Mouse (Mus musculus): ENCODE measurements around the gene Optn. TPM values are rescaled to one million over a fixed set of nuclear protein-coding genes. Genes with fewer than 3 reads are reported as not detected.

Gene Optn
- polyA plus RNA-seq, 1 experiment from 2014 or later, result 3.2 TPM

DNA sequence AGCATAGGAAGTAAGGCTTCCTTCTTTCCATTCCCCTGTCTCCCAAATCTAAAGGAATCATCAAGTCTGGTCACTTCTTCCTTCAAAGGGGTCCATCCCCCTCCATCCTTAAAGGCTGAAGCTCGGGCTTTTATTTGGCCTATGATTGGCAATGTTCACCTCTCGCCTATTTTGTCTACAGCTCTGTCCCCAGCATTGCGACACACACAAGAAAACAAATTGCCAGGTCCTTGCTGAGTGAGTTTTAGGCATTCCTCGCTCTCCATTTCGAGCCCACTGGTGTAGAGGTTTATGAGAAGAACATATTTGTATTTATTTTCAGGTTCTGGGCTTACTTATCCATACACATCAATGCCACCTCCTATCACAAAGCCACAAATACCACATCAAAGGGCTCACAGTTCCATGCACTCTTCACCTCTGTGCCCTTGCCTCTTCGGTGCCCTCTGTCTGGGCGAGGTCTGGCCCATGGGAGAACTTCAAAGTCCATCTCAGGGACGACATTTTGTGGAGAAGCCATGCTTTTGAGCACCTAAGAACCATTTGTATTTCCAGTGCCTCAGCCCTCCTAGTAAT is 2.6 kb downstream of the Optn start:
- peak; percentile 13 for DNase-seq (ENCODE audit: low spot score)

DNA sequence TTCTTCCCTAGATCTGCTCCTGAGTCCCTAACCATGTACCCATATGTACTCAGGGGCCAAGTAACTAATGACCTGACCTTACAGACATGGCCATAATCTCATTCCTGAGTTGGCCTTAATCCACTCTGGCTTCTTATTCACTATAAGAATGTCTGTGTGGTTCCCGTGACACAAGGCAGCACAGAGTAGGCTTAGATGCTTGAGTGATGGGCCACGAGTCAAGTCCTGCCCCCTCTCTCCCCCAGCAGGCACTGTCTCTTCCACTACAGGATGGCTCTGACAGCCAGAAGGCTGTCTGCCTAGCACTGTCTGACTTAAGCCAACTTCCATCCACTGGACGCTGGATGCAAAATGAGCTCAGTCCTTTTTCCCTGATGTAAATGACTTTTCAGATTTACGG is 3.9 kb downstream of the Optn start:
- DNase-seq (ENCODE audit: low spot score), result no peak

DNA sequence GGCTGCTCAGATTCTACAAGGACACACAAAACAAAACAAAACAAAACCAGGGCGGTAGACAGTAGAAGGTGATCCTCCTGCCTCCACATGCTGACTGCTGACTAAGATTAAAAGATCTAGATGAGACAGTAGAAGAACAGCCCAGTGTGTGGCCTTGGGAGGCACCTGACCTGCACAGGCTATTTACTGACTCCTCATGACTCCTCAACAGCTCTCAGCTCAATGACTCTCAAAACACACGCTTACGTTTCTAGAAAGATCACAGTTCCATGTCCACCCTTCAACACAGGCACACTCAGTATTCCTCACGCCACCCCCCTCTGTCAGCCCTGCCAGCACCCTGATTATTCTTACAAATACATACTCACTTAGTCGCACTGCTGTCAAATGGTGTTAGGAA is 5.4 kb downstream of the Optn start:
- DNase-seq (ENCODE audit: low spot score), result no peak

DNA sequence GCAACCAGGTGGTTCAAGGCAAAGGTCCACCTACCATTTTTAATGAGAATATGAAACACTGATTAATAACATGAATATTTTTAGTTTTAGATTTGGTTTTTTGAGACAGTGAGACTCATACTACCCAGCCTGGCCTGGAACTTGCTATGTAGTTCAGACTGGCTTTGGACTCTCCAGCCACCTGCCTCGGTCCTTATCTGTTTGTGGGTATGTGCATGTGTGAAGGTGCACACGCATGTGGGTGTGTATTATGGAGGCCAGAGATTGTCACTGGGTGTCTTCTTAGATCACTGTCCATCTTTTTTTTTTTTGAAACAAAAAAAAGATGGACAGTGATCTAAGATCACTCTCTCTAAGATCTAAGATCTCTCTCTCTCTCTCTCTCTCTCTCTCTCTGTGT is 13.3 kb downstream of the Optn start:
- no peak for DNase-seq (ENCODE audit: low spot score)

DNA sequence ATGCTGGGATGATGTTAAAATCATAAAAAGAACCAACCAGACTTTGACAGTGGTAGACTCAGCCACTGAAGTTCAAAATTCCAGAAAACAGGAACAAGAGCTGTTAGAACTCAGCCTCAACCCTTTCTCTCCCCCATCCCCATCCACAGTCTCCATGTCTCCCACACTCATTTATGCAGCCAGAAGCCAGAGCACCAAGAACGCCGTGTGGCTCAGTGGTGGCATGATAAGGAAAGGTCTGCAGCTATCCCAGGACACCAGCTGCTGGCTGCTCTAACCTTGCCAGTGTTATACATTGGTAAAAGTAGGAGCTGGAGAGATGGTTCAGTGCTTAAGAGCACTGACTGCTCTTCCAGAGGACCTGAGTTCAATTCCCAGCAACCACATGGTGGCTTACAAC is 16.8 kb downstream of the Optn start:
- DNase-seq (ENCODE audit: low spot score), result no peak

DNA sequence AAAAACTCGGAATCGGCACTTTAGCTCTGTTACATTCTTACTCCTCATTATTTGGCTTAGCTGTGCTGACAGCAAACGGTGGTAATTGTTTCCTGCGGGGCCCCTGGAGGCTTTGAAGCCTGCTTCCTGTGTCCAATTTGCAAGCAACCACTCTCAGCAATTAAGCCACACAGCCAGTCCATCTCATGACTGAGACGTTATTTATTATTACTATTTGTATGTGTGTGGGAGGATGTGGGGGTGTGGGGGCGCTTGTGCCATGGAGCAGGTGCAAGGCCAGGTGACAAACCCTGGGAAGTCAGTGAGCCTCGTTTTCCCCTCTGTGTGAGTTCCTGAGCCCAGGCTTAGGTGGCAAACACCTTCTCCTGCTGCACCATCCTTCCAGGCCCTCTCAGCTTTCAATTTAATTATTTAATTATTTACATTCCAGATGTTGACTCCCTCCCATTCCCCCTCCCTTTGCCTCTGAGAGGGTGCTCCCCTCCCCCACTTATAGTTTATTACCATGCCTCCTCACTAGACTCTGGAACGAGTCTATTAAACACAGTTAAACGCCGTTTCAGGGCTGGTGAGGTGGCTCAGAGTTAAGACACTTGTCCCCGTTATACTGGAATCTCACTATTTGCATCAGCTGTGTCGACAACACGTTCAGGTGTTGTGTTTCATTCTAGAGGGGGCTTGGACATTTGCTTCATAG is 18.4 kb downstream of the Optn start:
- no peak for DNase-seq (ENCODE audit: low spot score)

DNA sequence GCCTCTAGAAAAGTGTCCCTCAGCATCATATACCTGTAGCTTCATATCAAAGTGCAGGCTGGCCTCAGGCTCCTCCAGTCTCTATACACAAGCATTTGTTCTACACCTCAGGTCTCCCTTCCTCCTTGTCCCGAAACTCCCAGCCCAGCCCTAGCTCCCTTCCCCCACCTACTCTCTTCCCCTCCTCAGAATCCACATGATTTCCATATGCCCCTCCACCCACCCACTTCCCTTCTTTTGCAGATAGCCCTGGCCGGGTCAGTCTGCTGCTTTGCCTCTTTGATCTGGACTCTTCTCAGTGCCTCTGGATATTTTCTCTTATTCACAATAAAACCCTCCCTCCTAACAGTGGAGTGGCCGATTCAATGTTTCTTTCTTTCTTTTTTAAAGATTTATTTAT is 19.5 kb downstream of the Optn start:
- DNase-seq (ENCODE audit: low spot score), result no peak

DNA sequence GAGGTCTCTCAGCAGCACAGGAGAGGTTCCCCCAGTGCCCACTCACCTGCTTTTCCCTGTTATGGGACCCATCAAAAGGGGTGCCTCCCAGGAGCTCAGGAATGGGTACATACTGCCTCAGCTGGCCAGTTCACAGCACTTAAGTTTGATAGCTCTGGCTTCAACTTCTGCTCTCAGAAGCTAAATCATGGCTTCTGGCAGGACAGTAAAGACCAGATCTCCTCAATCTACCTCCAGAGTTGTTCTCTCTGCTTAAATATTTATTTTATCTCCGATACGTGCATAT is 20.4 kb downstream of the Optn start:
- no peak for DNase-seq (ENCODE audit: low spot score)

DNA sequence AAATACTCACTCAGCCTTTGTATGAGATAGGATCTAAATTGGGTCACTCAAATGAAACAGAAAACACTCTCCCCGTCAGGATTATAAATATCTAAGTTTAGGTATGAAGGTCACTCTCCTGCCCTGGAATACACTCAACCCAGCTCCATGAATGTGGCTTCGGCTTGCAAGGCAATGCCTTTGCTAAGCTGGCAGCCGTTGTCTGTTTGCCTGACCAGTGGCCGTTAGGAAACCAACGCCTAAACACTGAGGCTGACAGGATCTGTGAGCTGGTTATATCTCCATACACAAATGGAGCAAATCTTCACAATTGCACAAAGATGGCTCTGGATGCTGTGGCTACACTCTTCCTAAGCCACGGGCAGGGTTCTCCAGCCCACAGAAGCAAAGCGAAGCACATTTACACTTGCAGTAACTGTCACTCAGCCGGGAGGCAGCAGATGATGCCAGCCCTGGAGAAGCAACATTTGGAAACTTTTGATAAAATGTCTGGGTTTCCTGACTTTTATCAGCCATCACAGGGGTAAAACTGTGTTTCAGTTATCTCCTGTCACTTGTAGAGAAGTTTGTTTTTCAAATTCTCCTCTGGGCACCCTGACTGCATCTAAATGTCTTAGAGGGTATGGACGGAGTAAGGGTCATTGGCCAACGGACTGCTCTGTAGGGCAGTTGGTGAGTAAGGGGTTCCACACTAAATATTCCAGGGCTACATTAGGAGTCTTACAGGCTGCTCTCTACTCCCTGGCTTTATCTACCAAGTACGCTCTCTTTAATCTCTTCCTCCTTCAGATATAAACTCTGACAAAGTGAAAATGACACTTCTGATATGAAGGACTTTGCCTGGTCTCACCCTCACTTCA is 21.0 kb downstream of the Optn start:
- DNase-seq (ENCODE audit: low spot score), result no peak

DNA sequence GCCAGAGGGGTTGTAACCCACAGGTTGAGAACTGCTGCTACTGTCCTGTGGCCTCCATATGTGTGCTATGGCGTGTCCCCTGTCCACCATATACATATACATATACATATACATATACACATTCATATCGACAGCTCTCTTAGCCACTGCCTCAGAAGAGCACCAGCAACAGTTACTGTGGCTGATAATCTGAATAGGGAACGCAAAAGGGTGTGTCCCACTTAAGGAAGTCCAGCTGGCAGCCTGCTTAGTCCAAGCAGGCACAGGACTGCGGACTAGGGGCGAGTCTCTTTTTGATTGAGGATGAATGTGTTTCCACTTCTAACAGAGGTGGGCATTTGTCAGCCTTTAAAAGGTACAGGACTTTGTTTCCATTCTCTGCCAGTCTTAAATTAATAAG is 22.0 kb downstream of the Optn start:
- DNase-seq (ENCODE audit: low spot score), result no peak

DNA sequence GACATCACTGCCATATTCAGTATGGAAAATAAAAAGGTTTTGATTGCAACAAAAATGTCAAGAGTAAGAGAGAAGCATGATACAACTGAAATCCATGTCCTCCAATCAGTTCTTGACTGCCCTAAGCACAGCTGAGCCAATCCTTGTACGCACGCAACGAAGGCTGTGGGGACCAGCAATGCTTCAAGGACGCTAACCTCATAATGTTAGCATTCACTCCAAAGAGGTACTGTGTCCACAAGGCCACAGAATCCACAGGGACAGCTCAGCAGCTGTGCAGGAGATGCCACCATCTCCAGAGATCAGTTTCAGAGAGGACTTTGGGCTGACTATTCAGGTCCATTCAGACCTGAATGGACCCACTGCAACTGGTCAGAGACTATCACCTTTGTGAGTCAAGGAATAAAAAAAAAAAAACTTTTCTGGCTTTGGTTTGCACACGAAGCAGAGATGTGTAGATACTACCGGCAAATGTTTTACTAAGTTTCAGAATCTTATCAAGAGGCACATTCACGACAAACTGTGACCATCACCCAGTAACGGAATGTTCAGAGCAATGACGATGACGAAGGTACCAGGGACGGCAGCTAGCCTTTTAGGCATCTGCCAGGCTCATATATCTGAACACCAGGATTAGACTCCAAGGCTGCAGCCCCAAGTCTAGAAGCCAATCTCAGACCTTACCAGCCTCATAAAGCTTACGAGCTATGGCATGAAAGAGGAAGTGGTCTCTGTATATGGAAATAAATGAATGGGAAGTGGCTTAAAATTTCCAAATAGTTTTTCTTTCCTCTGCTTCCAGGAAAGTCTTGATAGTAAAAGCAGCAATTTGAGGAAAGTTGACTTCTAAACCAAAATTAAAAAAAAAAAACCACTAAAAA is 23.3 kb downstream of the Optn start:
- DNase-seq (ENCODE audit: low spot score), result no peak

DNA sequence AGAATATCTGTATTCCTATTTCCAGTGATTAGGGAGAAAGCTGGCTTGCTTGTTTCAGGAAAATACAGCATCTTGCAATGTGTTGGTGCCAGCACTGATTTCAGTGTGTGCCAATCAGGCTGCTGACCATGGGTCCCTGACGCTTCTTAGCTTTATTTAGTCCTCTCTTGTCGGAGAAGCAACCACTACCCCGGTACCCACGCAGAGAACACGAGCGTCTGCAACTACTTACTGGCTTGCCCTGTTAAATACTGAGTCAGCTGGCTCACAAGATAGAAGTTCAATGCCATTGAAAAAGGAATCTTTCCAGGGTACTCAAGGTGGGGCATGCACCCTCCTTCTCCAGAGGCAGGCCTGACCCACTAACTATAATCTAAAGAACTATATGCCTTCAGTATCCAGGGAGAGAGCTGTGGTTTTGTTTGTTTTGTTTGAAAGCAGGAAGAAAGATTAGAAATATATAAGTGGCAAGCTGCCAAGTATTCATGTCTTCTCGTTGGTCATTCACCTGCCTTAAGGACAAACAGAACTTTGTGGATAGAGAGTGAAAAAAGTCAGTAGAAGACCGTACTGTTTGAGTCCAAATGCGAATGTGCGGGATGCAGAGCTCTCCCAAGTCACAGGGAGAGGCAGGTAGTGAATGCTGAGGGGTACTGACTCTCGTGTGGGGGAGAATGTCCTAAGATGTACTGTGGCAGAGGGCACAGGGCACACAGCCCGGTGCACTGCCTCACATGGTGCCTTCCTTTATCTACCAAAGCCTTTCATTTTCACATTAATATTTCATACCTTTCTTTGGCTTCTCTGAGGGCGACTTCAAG is 24.3 kb downstream of the Optn start:
- no peak for DNase-seq (ENCODE audit: low spot score)

DNA sequence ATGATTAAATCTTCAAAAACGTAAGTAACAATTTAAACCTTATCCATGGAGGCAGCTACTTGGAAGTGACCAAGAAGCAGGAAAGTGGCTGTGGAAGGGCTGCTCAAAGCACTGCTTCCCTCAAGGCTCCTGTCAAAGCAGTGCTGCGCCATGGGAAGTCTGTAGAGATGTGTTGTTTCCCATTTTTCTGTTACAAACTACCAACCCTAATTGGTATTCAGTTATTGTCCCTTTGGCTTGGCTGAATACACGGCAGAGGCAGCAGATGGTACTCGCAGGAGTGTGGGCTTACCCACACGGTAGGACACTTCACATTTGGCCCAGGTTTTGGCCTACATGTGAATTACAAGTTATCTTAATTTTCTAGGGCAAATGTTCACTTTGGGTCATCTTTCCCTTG is 25.5 kb downstream of the Optn start:
- no peak for DNase-seq (ENCODE audit: low spot score)

DNA sequence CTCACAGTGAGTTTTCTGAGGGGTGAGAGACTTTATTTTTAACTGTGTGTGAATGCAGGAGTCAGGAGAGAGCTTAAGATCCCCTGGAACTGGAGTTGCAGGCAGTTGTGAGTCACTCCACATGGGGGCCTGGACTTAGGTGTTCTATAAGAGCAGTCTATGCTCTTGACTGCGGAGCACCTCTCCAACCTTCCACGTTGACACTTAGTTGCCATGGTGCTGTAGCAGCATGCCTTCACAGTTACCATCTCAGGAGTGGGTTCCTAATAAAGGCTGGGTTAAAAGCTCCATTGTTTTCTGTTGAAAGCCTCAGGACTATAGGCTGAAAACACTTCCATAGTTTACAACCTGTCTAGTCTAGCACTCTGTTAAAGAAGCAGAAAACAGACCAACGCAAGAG is 26.5 kb downstream of the Optn start:
- DNase-seq (ENCODE audit: low spot score), result no peak

DNA sequence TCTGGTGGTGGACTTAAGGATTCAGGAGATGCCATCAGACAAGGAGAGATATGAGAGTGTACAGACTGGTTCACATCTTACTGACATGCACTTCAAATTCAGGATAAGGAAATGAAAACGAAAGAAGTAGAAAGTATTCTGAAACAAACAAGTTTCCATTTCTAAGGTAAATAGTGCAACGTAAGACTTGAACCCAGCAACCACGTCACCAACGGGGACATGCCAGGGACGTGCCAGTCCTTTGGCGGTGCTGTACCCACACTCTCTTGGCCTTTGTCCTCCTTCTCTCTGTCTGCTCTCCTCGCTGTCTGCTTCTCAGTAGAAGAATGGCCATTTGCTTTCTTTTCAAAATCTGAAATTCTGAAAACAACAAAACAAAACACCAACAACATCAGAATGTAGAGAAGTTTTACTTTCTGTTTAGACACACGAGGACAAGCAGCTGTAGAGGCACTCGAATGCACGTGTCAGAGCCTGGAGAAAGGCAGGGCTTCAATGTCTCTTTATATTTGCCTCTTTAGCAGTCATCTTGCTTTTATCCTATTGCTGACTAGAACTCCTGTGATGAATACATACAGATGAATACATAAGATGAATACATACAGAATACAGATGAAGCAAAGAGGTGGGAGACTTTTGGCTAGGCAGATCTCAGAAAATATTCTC is 27.3 kb downstream of the Optn start:
- no peak for DNase-seq (ENCODE audit: low spot score)

DNA sequence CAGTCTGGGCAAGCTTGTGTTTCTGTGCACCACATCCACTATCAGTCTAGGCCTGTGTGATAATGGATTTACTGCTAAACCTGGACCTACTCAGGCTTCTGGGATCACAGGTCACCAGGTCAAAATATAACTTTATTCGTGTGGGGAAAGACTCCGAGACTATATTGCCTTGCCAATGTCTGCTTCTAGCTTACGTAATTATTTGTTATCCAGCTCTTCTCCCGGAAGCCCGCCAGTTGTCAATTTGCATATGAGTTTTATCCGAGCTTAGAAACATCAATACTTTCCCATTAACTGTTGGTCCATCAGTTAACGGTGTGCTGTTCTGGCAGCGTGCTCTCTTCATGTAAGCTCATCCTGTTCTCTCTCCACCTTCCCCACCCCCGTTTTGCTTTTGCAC is 28.6 kb downstream of the Optn start:
- DNase-seq (ENCODE audit: low spot score), result no peak

DNA sequence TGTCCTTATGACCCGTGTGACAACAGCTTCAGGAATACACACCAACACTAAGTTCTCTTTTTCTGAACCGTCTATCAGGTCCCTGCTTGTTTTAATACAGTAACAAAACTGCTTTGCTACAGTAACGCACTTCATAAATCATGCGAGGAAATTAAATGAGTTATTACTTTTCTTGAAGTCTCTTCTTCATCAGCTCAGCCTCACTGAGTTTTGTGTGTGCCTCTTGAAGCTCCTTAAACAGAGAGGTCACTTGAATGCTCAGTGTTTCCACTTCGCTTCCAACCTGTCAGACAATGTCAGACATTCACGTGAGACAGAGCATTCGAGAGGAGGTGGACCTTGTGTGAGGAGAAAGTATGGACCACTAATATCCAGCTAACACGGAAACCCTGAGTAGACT is 29.1 kb downstream of the Optn start:
- DNase-seq (ENCODE audit: low spot score), result no peak

DNA sequence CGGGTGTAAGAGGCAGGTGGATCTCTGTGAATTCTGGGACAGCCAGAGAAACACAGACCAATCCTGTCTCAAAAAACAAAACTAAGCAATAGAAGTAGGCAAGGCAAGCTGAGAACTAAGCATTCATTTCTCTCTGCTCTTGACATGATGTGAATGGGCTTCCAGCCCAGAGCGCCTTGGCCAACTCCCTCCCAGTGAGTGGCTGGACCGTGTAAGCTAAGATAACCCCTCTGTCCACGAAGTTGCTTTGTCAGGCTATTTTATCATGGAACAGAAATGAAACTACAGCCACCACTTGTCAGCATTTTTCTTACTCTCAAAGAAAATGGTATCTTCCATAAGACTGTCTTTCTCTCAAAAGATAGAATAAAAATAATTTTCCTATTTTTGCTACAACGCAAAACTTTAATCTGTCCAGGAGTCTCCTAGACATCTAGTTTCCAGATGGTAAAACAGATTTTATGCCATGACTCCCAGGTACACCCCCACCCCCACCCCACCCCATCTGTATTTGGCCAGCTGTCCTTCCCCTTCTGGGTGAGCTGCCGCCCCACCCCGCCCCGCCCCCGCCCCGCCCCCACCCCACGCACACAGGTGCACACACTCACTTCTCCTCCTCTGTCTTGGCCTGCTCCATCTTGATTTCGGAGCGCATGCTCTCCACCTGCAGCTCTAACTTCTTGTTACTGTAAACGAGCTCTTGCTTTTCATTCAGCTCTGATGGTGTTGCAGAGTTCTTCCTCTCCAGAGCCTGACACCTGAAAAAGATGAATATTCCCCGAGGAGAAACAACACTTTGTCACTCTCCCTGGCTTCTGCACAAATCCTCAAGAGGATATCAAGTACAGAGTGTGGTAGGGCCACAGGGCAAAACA is 30.1 kb downstream of the Optn start:
- DNase-seq (ENCODE audit: low spot score), result no peak

DNA sequence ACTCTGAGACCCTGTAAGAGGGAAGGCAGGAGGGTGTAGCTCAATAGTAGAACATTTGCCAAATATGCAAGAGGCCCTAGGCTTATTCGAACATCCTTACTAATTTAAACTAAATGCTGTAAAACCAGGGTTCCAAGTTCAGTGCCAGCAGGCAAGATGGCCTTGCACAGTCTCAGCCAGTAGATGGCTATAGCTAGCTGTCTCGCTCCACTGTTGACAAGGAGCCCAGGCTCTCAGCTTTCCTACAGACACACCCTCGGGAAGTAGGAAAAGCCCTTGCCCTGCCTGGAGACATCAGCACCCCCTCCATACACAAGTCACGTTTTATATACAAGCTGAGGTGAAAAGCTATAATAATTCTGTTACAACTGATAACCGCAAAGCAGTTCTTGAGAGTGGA is 31.2 kb downstream of the Optn start:
- no peak for DNase-seq (ENCODE audit: low spot score)
